Mouse (Mus musculus): ENCODE results near the gene 1700067P10Rik.

Gene 1700067P10Rik

DNA sequence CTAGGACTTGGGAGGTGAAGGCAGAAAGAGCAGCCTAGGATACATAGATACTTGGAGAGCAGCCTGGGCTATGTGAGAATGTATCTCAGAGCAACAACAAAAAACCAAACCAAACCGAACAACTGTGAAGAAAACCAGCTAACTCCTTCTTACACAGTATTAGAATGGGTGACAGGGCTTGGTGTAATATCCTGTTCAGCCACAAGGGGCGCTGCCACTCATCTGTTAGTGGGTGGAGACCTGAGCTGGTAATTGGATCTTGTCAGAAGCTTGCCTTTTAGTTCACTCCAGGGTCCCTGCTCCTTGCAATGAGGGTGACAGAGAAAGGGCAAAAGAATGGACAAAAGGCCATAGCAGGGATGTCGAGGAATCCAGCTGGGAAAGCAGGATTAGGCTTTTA, 30.5 kb downstream of the 1700067P10Rik start:
- H3K4me1 ChIP-seq (replicated peaks; ENCODE audit: low read depth, low read length), result peaks cover 7% of the 10 kb centered on the region
- no peak overlapping the region for H3K4me3 ChIP-seq (replicated peaks; ENCODE audit: low read length)
- no peaks in the 10 kb centered on the region for H3K36me3 ChIP-seq (ENCODE audit: insufficient read depth, low read length)
- no peaks in the 10 kb centered on the region for H3K9me3 ChIP-seq (ENCODE audit: low read length)
- H3K27me3 ChIP-seq (ENCODE audit: insufficient read depth, low read length), result no peaks in the 10 kb centered on the region
- TF ChIP-seq CTCF (conservative IDR thresholded peaks at IDR 0.05; ENCODE audit: low read length) (peak; percentile 100), NANOG (IDR thresholded peaks at IDR 0.05; ENCODE audit: borderline replicate concordance, low read length) (no peak)

DNA sequence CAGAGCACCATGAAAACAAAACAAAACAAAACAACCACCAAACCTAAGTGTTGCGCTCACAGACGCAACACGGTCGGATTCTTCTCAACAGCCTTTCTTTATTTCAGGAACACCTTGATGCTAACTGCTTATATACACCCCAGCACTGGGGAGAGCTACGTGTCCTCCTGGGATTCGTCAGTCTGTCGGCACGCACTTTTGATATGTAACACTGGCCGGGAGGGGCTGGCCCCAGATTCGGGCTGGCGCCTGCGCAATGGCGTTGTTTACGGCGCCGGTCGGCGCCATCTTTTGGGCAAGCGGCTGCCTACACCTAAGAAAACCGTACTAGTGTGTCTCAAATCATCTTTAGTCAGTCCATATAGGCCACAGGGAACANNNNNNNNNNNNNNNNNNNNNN, 31.3 kb downstream of the 1700067P10Rik start:
- H3K27me3 ChIP-seq (ENCODE audit: insufficient read depth, low read length), result no peaks in the 10 kb centered on the region
- H3K4me1 ChIP-seq (replicated peaks; ENCODE audit: low read depth, low read length), result peaks cover 7% of the 10 kb centered on the region
- TF ChIP-seq POU5F1 (IDR thresholded peaks at IDR 0.05; ENCODE audit: borderline replicate concordance, low read length), result no peak
- TF ChIP-seq NANOG (IDR thresholded peaks at IDR 0.05; ENCODE audit: borderline replicate concordance, low read length), result no peak
- no peak for TF ChIP-seq CTCF (conservative IDR thresholded peaks at IDR 0.05; ENCODE audit: low read length)
- no peaks in the 10 kb centered on the region for H3K9me3 ChIP-seq (ENCODE audit: low read length)
- H3K36me3 ChIP-seq (ENCODE audit: insufficient read depth, low read length), result no peaks in the 10 kb centered on the region
- no peak overlapping the region for H3K4me3 ChIP-seq (replicated peaks; ENCODE audit: low read length)

DNA sequence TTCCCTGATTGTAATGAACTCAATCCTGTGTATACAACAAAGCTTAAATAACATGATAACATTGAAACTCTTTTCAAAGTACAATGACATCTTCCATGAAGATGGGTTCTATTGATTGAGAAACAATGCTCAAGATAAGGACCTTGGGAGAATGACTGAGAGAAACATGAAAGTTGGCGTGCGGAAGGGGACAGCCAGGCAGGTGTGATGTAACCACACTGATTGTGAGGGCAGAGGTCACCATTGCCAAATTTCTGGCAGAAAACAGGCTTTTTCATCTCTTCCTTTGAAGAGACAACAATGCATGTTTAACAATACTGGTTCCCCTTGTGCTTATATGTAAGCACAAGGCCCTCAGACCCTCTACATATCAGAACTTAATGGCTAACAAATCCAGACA, 43.7 kb downstream of the 1700067P10Rik start:
- Histone ChIP-seq H3K9me3 (ENCODE audit: low read length) (no peaks in the 10 kb centered on the region), H3K4me1 (replicated peaks; ENCODE audit: low read depth, low read length) (no peaks in the 10 kb centered on the region), H3K4me3 (replicated peaks; ENCODE audit: low read length) (no peak overlapping the region), H3K27me3 (ENCODE audit: insufficient read depth, low read length) (no peaks in the 10 kb centered on the region), H3K36me3 (ENCODE audit: insufficient read depth, low read length) (no peaks in the 10 kb centered on the region)
- no peak for TF ChIP-seq NANOG (IDR thresholded peaks at IDR 0.05; ENCODE audit: borderline replicate concordance, low read length)
- TF ChIP-seq CTCF (conservative IDR thresholded peaks at IDR 0.05; ENCODE audit: low read length), result no peak

Data from E14TG2a.4 (cell line).